Mouse (Mus musculus) mesoderm, embryonic 11.5 days (tissue): ENCODE results near the gene Hyal3.

ENCODE experiments used
- DNase-seq: peaks from one replicate; pipeline ENCODE4 v3.0.0-alpha.2; 2012; ENCODE audit warnings: low read depth, low spot score

Gene Hyal3

GRCm38 (mm10) chr9:107580501-107581317, at the start of gene Hyal3:
Gene Hyal3, plus strand, starts transcription at chr9:107580818.
- DNase-seq = peak; percentile 75

GRCm38 (mm10) chr9:107533791-107534407, 46.7 kb upstream of the Hyal3 start, which contains the start of gene Tmem115:
Gene Tmem115, plus strand, starts transcription at chr9:107533945.
- peak; percentile 96 for DNase-seq

GRCm38 (mm10) chr9:107534408-107535202, 46.0 kb upstream of the Hyal3 start:
- no peak for DNase-seq

GRCm38 (mm10) chr9:107538231-107538630, 42.4 kb upstream of the Hyal3 start:
- DNase-seq = no peak

GRCm38 (mm10) chr9:107538711-107539110, 41.9 kb upstream of the Hyal3 start:
- no peak for DNase-seq

GRCm38 (mm10) chr9:107539940-107540339, 40.7 kb upstream of the Hyal3 start:
- DNase-seq = no peak

GRCm38 (mm10) chr9:107540420-107540819, 40.2 kb upstream of the Hyal3 start:
- DNase-seq = no peak

GRCm38 (mm10) chr9:107541005-107541404, 39.6 kb upstream of the Hyal3 start:
- DNase-seq = no peak

- DNase-seq = peak; percentile 95
Observed at GRCm38 (mm10) chr9:107541474-107542351, 38.9 kb upstream of the Hyal3 start, which contains the start of the genes Cyb561d2 and Nprl2. Gene Cyb561d2, minus strand, starts transcription at chr9:107542193. Gene Nprl2, plus strand, starts transcription at chr9:107542226.

GRCm38 (mm10) chr9:107542352-107542686, 38.3 kb upstream of the Hyal3 start:
- DNase-seq = no peak

- no peak for DNase-seq
Observed at GRCm38 (mm10) chr9:107542721-107543120, 37.9 kb upstream of the Hyal3 start.

- DNase-seq = no peak
Observed at GRCm38 (mm10) chr9:107543299-107543698, 37.3 kb upstream of the Hyal3 start.

- no peak for DNase-seq
Observed at GRCm38 (mm10) chr9:107544196-107544700, 36.4 kb upstream of the Hyal3 start.

GRCm38 (mm10) chr9:107544729-107545128, 35.9 kb upstream of the Hyal3 start:
- DNase-seq = no peak

GRCm38 (mm10) chr9:107545199-107545598, 35.4 kb upstream of the Hyal3 start:
- no peak for DNase-seq

- DNase-seq = peak; percentile 79
Observed at GRCm38 (mm10) chr9:107545602-107546001, 35.0 kb upstream of the Hyal3 start.

- DNase-seq = peak; percentile 93
Observed at GRCm38 (mm10) chr9:107547026-107547425, 33.6 kb upstream of the Hyal3 start, which contains the start of gene Zmynd10. Gene Zmynd10, plus strand, starts transcription at chr9:107547298.

- DNase-seq = no peak
Observed at GRCm38 (mm10) chr9:107547957-107548356, 32.7 kb upstream of the Hyal3 start.

GRCm38 (mm10) chr9:107548820-107549219, 31.8 kb upstream of the Hyal3 start:
- no peak for DNase-seq

- no peak for DNase-seq
Observed at GRCm38 (mm10) chr9:107549297-107550074, 31.1 kb upstream of the Hyal3 start.
